Mouse (Mus musculus) ovary, adult 2 months (tissue): Measurements from ENCODE around the gene Rcc2. TPM values are rescaled to one million over a fixed set of nuclear protein-coding genes. Genes with fewer than 3 reads are reported as not detected.

Experiments
- polyA plus RNA-seq: library from polyadenylated mRNA; depleted of rRNA; stranded (reverse); fragments of >200 nt; gene quantifications from 2 replicates; pipeline ENCODE4 v1.2.3, GENCODE M21; 2012; rRNA removed

The Rcc2 gene
- 94.8 and 110 TPM in 2 replicates for polyA plus RNA-seq

DNA sequence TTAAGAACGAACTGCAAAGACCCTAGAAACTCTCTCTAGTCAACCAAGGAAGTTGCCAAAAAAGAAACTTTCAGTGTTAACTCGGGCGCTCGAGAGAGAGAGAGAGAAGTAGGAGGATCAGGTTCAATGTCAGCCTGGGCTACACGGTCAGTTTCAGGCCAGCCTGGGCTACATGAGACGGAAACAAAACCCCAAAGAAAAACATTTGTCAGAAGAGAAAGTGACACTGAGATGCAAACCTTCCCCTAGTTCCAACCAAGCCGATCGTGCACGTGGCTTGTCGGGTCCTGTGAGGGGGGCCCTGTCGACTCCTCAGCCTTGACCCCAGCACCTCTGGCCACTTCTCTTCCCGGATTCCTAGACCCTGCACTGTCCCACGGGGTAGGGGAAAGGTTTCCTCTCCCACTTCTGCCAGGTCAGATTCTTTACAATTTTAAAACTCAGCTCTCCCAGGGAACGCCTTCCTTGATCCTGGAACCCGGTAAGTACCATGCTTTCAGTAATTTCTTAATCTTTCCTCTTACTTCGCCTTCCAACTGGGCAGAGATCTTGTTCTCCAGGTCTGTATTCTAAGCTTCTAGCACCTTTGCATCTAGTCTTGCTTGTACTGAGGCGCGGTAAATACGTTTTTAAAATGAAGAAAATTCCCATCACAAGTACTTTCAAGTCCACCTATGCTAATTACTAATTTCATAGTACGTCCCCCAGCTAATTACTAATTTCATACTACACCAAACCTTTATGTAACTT, at the start of gene Rcc2:
Rcc2 (plus strand) TSS at position 273 of the 750 bp plus-strand sequence.

DNA sequence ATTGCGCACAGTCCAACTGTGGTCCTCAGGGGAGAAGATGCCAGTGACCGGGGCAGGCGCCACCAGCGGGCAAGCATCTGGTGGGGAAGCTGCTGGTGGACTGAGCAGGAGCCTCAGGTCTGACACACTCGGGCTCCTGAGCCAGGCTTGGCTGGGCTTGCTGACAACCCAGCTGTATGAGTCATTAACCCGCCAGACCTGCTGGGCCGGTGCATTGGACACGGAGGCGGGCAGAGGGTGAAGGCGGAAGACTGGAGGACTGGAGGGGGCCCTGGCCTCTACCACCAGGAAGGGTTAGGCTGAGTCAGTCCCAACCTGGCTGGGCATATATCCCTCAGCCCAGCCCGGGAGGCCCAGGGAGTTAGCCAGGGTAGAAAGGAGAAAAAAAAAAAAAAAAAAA, 34.6 kb upstream of the Rcc2 start, which contains the start of gene Arhgef10l:
Arhgef10l (minus strand) TSS at position 253 of the 400 bp plus-strand sequence.

DNA sequence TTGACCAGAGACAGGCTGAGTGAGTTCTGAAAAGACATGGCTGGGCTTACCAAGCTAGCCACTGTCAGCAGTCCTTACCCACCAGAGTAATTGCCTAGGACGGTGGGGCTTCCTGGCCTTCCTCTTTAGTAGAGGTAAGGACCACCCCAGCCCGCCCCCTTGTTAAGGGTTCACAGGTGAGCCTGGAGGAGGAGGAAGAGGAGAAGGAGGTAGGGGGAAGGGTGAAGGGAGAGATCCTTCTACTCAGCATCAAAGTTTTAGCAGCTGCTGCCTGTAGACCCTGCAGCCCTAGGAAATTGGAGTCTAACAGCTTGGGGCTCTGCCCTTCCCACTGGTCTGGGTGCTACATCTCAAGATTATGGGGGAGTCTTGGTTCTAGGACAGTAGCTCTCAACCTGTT, 42.2 kb downstream of the Rcc2 start, which contains the start of gene Padi6:
Padi6 (minus strand) TSS at position 101 of the 400 bp plus-strand sequence.

Other genes with a start within 250 kb of the Rcc2 start
- 45.7 and 56.8 TPM in 2 replicates for gene Arhgef10l, start 34.5 kb upstream of the Rcc2 start, polyA plus RNA-seq
- gene Padi6, start 42.1 kb downstream of the Rcc2 start, polyA plus RNA-seq, result 80.5 and 96.4 TPM in 2 replicates
- 5.9 and 8.1 TPM in 2 replicates for gene Padi4, start 73.7 kb downstream of the Rcc2 start, polyA plus RNA-seq
- gene Padi3, start 110.1 kb downstream of the Rcc2 start, polyA plus RNA-seq, result 0.17 and 0.28 TPM in 2 replicates
- gene Padi1, start 145.2 kb downstream of the Rcc2 start, polyA plus RNA-seq, result 16.9 and 52.4 TPM in 2 replicates
- 8.2 and 25.6 TPM in 2 replicates for gene Padi2, start 205.8 kb downstream of the Rcc2 start, polyA plus RNA-seq